Mouse (Mus musculus): ENCODE results near the gene Per2. TPM values are rescaled to one million over a fixed set of nuclear protein-coding genes. Genes with fewer than 3 reads are reported as not detected.

The Per2 gene
- polyA plus RNA-seq, 1 experiment from 2014 or later, result 3.1 TPM

GRCm38 (mm10) chr1:91458223-91458861, 782 bp downstream of the Per2 start:
- H3K9me3 ChIP-seq, result no peaks in the 10 kb centered on the region
- peak overlapping the region; percentile 58 for H3K27ac ChIP-seq (replicated peaks)
- H3K4me2 ChIP-seq, result peak overlapping the region; percentile 92
- no peaks in the 10 kb centered on the region for H3K36me3 ChIP-seq
- H3K4me1 ChIP-seq, result peaks cover 68% of the 10 kb centered on the region
- H3K9ac ChIP-seq, result peak overlapping the region; percentile 88
- no peaks in the 10 kb centered on the region for H3K27me3 ChIP-seq (replicated peaks)
- WGBS, result 15% methylated on average over 8 of the region's 8 CpGs
- H3K4me3 ChIP-seq, result peak overlapping the region; percentile 81
- no peak for ATAC-seq (ENCODE audit: extremely low read depth, insufficient number of reproducible peaks, low FRiP score, low TSS enrichment)

GRCm38 (mm10) chr1:91457698-91458097, 1.4 kb downstream of the Per2 start:
- Histone ChIP-seq H3K4me2 (peak overlapping the region; percentile 92), H3K27ac (replicated peaks) (peak overlapping the region; percentile 58), H3K4me3 (peak overlapping the region; percentile 81), H3K9ac (peak overlapping the region; percentile 88), H3K27me3 (replicated peaks) (no peaks in the 10 kb centered on the region), H3K4me1 (peaks cover 72% of the 10 kb centered on the region), H3K9me3 (no peaks in the 10 kb centered on the region), H3K36me3 (no peaks in the 10 kb centered on the region)
- ATAC-seq (ENCODE audit: extremely low read depth, insufficient number of reproducible peaks, low FRiP score, low TSS enrichment), result no peak
- WGBS, result 58% methylated on average over 5 of the region's 5 CpGs

- Histone ChIP-seq H3K4me3 (no peak overlapping the region), H3K9ac (no peak overlapping the region), H3K9me3 (no peaks in the 10 kb centered on the region), H3K36me3 (no peaks in the 10 kb centered on the region), H3K27me3 (replicated peaks) (no peaks in the 10 kb centered on the region), H3K4me1 (peaks cover 77% of the 10 kb centered on the region), H3K4me2 (peak overlapping the region; percentile 92; the same call in 1 of the 2 replicates), H3K27ac (replicated peaks) (peak overlapping the region; percentile 58)
- ATAC-seq (ENCODE audit: extremely low read depth, insufficient number of reproducible peaks, low FRiP score, low TSS enrichment), result no peak
- WGBS, result 91% methylated on average over 4 of the region's 4 CpGs
These were observed 2.0 kb downstream of the Per2 start for GRCm38 (mm10) chr1:91457116-91457515.

- Histone ChIP-seq H3K4me2 (peak overlapping the region; percentile 38), H3K4me3 (no peak overlapping the region), H3K9ac (peak overlapping the region; percentile 48; the same call in 1 of the 2 replicates), H3K4me1 (peaks cover 84% of the 10 kb centered on the region), H3K9me3 (no peaks in the 10 kb centered on the region), H3K27me3 (replicated peaks) (no peaks in the 10 kb centered on the region), H3K27ac (replicated peaks) (peak overlapping the region; percentile 76), H3K36me3 (no peaks in the 10 kb centered on the region)
- 39% methylated on average over 11 of the region's 11 CpGs for WGBS
- no peak for ATAC-seq (ENCODE audit: extremely low read depth, insufficient number of reproducible peaks, low FRiP score, low TSS enrichment)
These were observed 2.8 kb downstream of the Per2 start for GRCm38 (mm10) chr1:91456301-91456801.

GRCm38 (mm10) chr1:91455661-91456161, 3.4 kb downstream of the Per2 start:
- Histone ChIP-seq H3K4me2 (peak overlapping the region; percentile 38), H3K9ac (peak overlapping the region; percentile 48), H3K27ac (replicated peaks) (peak overlapping the region; percentile 76), H3K4me3 (no peak overlapping the region), H3K4me1 (peaks cover 90% of the 10 kb centered on the region), H3K9me3 (no peaks in the 10 kb centered on the region), H3K27me3 (replicated peaks) (no peaks in the 10 kb centered on the region), H3K36me3 (no peaks in the 10 kb centered on the region)
- ATAC-seq (ENCODE audit: extremely low read depth, insufficient number of reproducible peaks, low FRiP score, low TSS enrichment), result no peak
- WGBS, result 40% methylated on average over 7 of the region's 7 CpGs

GRCm38 (mm10) chr1:91454927-91455326, 4.2 kb downstream of the Per2 start:
- Histone ChIP-seq H3K9me3 (no peaks in the 10 kb centered on the region), H3K27ac (replicated peaks) (peak overlapping the region; percentile 76; the same call in 1 of the 2 replicates), H3K36me3 (peaks cover 2% of the 10 kb centered on the region; the same call in 1 of the 2 replicates), H3K4me2 (no peak overlapping the region), H3K9ac (peak overlapping the region; percentile 48; the same call in 1 of the 2 replicates), H3K27me3 (replicated peaks) (no peaks in the 10 kb centered on the region), H3K4me1 (peaks cover 89% of the 10 kb centered on the region), H3K4me3 (no peak overlapping the region)
- ATAC-seq (ENCODE audit: extremely low read depth, insufficient number of reproducible peaks, low FRiP score, low TSS enrichment), result no peak
- 82% methylated on average over 3 of the region's 3 CpGs for WGBS

GRCm38 (mm10) chr1:91454366-91454765, 4.8 kb downstream of the Per2 start:
- ATAC-seq (ENCODE audit: extremely low read depth, insufficient number of reproducible peaks, low FRiP score, low TSS enrichment), result no peak
- no peaks in the 10 kb centered on the region for H3K9me3 ChIP-seq
- peaks cover 2% of the 10 kb centered on the region; the same call in 1 of the 2 replicates for H3K36me3 ChIP-seq
- peaks cover 91% of the 10 kb centered on the region for H3K4me1 ChIP-seq
- H3K9ac ChIP-seq, result 0 out of 2 replicates have a peak overlapping the region, but pooled peaks have one; percentile 7
- H3K4me2 ChIP-seq, result no peak overlapping the region
- H3K27me3 ChIP-seq (replicated peaks), result no peaks in the 10 kb centered on the region
- WGBS, result 65% methylated on average over 3 of the region's 3 CpGs
- no peak overlapping the region for H3K4me3 ChIP-seq
- no peak overlapping the region for H3K27ac ChIP-seq (replicated peaks)

- H3K36me3 ChIP-seq, result peaks cover 2% of the 10 kb centered on the region; the same call in 1 of the 2 replicates
- no peak overlapping the region for H3K4me3 ChIP-seq
- H3K9me3 ChIP-seq, result no peaks in the 10 kb centered on the region
- ATAC-seq (ENCODE audit: extremely low read depth, insufficient number of reproducible peaks, low FRiP score, low TSS enrichment), result no peak
- WGBS, result 57% methylated on average over 9 of the region's 9 CpGs
- no peak overlapping the region for H3K27ac ChIP-seq (replicated peaks)
- H3K4me2 ChIP-seq, result no peak overlapping the region
- no peak overlapping the region for H3K9ac ChIP-seq
- no peaks in the 10 kb centered on the region for H3K27me3 ChIP-seq (replicated peaks)
- H3K4me1 ChIP-seq, result peaks cover 95% of the 10 kb centered on the region
These were observed 5.2 kb downstream of the Per2 start for GRCm38 (mm10) chr1:91453932-91454331.

- H3K27ac ChIP-seq (replicated peaks), result peak overlapping the region; percentile 2
- H3K4me1 ChIP-seq, result peaks cover 86% of the 10 kb centered on the region
- peaks cover 6% of the 10 kb centered on the region for H3K9me3 ChIP-seq
- peaks cover 13% of the 10 kb centered on the region for H3K36me3 ChIP-seq
- H3K9ac ChIP-seq, result no peak overlapping the region
- no peak overlapping the region for H3K4me2 ChIP-seq
- WGBS, result 58% methylated on average over 5 of the region's 5 CpGs
- ATAC-seq (ENCODE audit: extremely low read depth, insufficient number of reproducible peaks, low FRiP score, low TSS enrichment), result no peak
- no peaks in the 10 kb centered on the region for H3K27me3 ChIP-seq (replicated peaks)
- no peak overlapping the region for H3K4me3 ChIP-seq
These were observed 7.5 kb downstream of the Per2 start for GRCm38 (mm10) chr1:91451547-91452084.

GRCm38 (mm10) chr1:91450851-91451250, 8.3 kb downstream of the Per2 start:
- Histone ChIP-seq H3K4me2 (no peak overlapping the region), H3K9me3 (peaks cover 6% of the 10 kb centered on the region), H3K27ac (replicated peaks) (0 out of 2 replicates have a peak overlapping the region, but pooled peaks have one; percentile 2), H3K9ac (no peak overlapping the region), H3K27me3 (replicated peaks) (no peaks in the 10 kb centered on the region), H3K36me3 (peaks cover 13% of the 10 kb centered on the region), H3K4me1 (peaks cover 86% of the 10 kb centered on the region), H3K4me3 (no peak overlapping the region)
- 71% methylated on average over 5 of the region's 5 CpGs for WGBS
- ATAC-seq (ENCODE audit: extremely low read depth, insufficient number of reproducible peaks, low FRiP score, low TSS enrichment), result no peak

GRCm38 (mm10) chr1:91448688-91449087, 10.4 kb downstream of the Per2 start:
- peak overlapping the region; percentile 45 for H3K4me2 ChIP-seq
- H3K36me3 ChIP-seq, result peaks cover 28% of the 10 kb centered on the region
- 30% methylated on average over 10 of the region's 10 CpGs for WGBS
- no peak overlapping the region for H3K4me3 ChIP-seq
- H3K4me1 ChIP-seq, result peaks cover 70% of the 10 kb centered on the region
- peak; percentile 43; the same call in 1 of the 2 replicates for ATAC-seq (ENCODE audit: extremely low read depth, insufficient number of reproducible peaks, low FRiP score, low TSS enrichment)
- no peaks in the 10 kb centered on the region for H3K27me3 ChIP-seq (replicated peaks)
- H3K27ac ChIP-seq (replicated peaks), result peak overlapping the region; percentile 83
- H3K9ac ChIP-seq, result peak overlapping the region; percentile 52
- peaks cover 6% of the 10 kb centered on the region for H3K9me3 ChIP-seq
